Mouse (Mus musculus): ENCODE measurements around the gene Mptx2.

GRCm38 (mm10) chr1:173325395-173325794 is 47.8 kb upstream of the Mptx2 start:
- no peak for TF ChIP-seq POLR2A (IDR thresholded peaks at IDR 0.05; ENCODE audit: insufficient read depth, low read depth, low read length)
- no peak for TF ChIP-seq CTCF (IDR thresholded peaks at IDR 0.05)
- TF ChIP-seq EP300 (IDR thresholded peaks at IDR 0.05; ENCODE audit: insufficient read depth, low read depth, low read length) = no peak
